Mouse (Mus musculus): ENCODE results near the gene Edc4.

Gene Edc4

GRCm38 (mm10) chr8:105866364-105867029 is 14.2 kb upstream of the Edc4 start:
- in situ Hi-C loops (cut with MboI; ENCODE audit: unreplicated experiment in 2 of 2), result no loop called here

- in situ Hi-C loops (cut with MboI; ENCODE audit: unreplicated experiment in 2 of 2), result no loop called here
Observed at GRCm38 (mm10) chr8:105874301-105874700, 6.4 kb upstream of the Edc4 start.

GRCm38 (mm10) chr8:105889756-105890465 is 9.2 kb downstream of the Edc4 start:
- in situ Hi-C loops (cut with MboI; ENCODE audit: unreplicated experiment in 2 of 2), result loop anchor here (5.0 kb wide), 2 partner anchors 37 to 127 kb away; no protein-coding TSS in a partner anchor

GRCm38 (mm10) chr8:105890870-105891269 is 10.2 kb downstream of the Edc4 start:
- in situ Hi-C loops (cut with MboI; ENCODE audit: unreplicated experiment in 2 of 2), result loop anchor here (5.0 kb wide), 2 partner anchors 36 to 126 kb away; no protein-coding TSS in a partner anchor

GRCm38 (mm10) chr8:105892432-105892831 is 11.8 kb downstream of the Edc4 start:
- in situ Hi-C loops (cut with MboI; ENCODE audit: unreplicated experiment in 2 of 2), result loop anchor here (5.0 kb wide), 2 partner anchors 35 to 125 kb away; no protein-coding TSS in a partner anchor

- in situ Hi-C loops (cut with MboI; ENCODE audit: unreplicated experiment in 2 of 2), result loop anchor here (5.0 kb wide), 2 partner anchors 34 to 124 kb away; no protein-coding TSS in a partner anchor
Observed at GRCm38 (mm10) chr8:105893339-105893738, 12.7 kb downstream of the Edc4 start, which contains the start of gene Nrn1l. Gene Nrn1l, plus strand, starts transcription at chr8:105893567.

GRCm38 (mm10) chr8:105897801-105898480 is 17.3 kb downstream of the Edc4 start:
- in situ Hi-C loops (cut with MboI; ENCODE audit: unreplicated experiment in 2 of 2), result no loop called here

GRCm38 (mm10) chr8:105900180-105900940 is 19.7 kb downstream of the Edc4 start, which contains the start of gene Pskh1:
Gene Pskh1, plus strand, starts transcription at chr8:105900441.
- in situ Hi-C loops (cut with MboI; ENCODE audit: unreplicated experiment in 2 of 2), result no loop called here

GRCm38 (mm10) chr8:105900941-105901616 is 20.4 kb downstream of the Edc4 start:
- in situ Hi-C loops (cut with MboI; ENCODE audit: unreplicated experiment in 2 of 2), result no loop called here

- in situ Hi-C loops (cut with MboI; ENCODE audit: unreplicated experiment in 2 of 2), result no loop called here
Observed at GRCm38 (mm10) chr8:105919390-105919789, 38.7 kb downstream of the Edc4 start.

GRCm38 (mm10) chr8:105925123-105925522 is 44.4 kb downstream of the Edc4 start:
- in situ Hi-C loops (cut with MboI; ENCODE audit: unreplicated experiment in 2 of 2), result loop anchor here (5.0 kb wide), 3 partner anchors 33 to 213 kb away; partner anchors contain the start of gene Nrn1l (in 1 of the 2)

- in situ Hi-C loops (cut with MboI; ENCODE audit: unreplicated experiment in 2 of 2), result loop anchor here in 1 of 2 experiments (5.0 to 10.0 kb wide), 2 partner anchors 213 to 326 kb away; partner anchors contain the start of gene Ripor1
Observed at GRCm38 (mm10) chr8:105930602-105931001, 49.9 kb downstream of the Edc4 start.

- in situ Hi-C loops (cut with MboI; ENCODE audit: unreplicated experiment in 2 of 2), result loop anchor here in 1 of 2 experiments (5.0 to 10.0 kb wide), 2 partner anchors 214 to 326 kb away; partner anchors contain the start of gene Ripor1
Observed at GRCm38 (mm10) chr8:105931271-105931670, 50.6 kb downstream of the Edc4 start.

GRCm38 (mm10) chr8:105932525-105932924 is 51.8 kb downstream of the Edc4 start:
- in situ Hi-C loops (cut with MboI; ENCODE audit: unreplicated experiment in 2 of 2), result loop anchor here in 1 of 2 experiments (5.0 to 10.0 kb wide), 2 partner anchors 215 to 328 kb away; partner anchors contain the start of gene Ripor1

- in situ Hi-C loops (cut with MboI; ENCODE audit: unreplicated experiment in 2 of 2), result loop anchor here in 1 of 2 experiments (5.0 to 10.0 kb wide), 2 partner anchors 216 to 329 kb away; partner anchors contain the start of gene Ripor1
Observed at GRCm38 (mm10) chr8:105933762-105934161, 53.1 kb downstream of the Edc4 start, which contains the start of gene Ctrl. Gene Ctrl, minus strand, starts transcription at chr8:105933862.

GRCm38 (mm10) chr8:105935105-105935504 is 54.4 kb downstream of the Edc4 start:
- in situ Hi-C loops (cut with MboI; ENCODE audit: unreplicated experiment in 2 of 2), result loop anchor here (5.0 to 10.0 kb wide), 2 partner anchors 87 to 330 kb away; partner anchors contain the start of gene Ripor1 (in 1 of the 2)

GRCm38 (mm10) chr8:105935863-105936603 is 55.4 kb downstream of the Edc4 start:
- in situ Hi-C loops (cut with MboI; ENCODE audit: unreplicated experiment in 2 of 2), result loop anchor here (5.0 to 10.0 kb wide), 2 partner anchors 86 to 331 kb away; partner anchors contain the start of gene Ripor1 (in 1 of the 2)

GRCm38 (mm10) chr8:105936866-105937475 is 56.3 kb downstream of the Edc4 start:
- in situ Hi-C loops (cut with MboI; ENCODE audit: unreplicated experiment in 2 of 2), result loop anchor here (5.0 to 10.0 kb wide), 2 partner anchors 85 to 332 kb away; partner anchors contain the start of gene Ripor1 (in 1 of the 2)

All from v-Abl transformed pro-B cells (cell line).